Mouse (Mus musculus) WW6 (cell line): Measurements from ENCODE around the gene Lrrc25.
"Not testable (repeated sequence)": the region's sequence is repeated elsewhere in the genome, so short reads cannot be mapped to it uniquely, and the experiment has no call there.

Source experiments
- DNase-seq: peaks from one replicate; pipeline ENCODE4 v3.0.0-alpha.2; 2013; ENCODE audit warnings: low read depth, low spot score

Lrrc25 gene

DNA sequence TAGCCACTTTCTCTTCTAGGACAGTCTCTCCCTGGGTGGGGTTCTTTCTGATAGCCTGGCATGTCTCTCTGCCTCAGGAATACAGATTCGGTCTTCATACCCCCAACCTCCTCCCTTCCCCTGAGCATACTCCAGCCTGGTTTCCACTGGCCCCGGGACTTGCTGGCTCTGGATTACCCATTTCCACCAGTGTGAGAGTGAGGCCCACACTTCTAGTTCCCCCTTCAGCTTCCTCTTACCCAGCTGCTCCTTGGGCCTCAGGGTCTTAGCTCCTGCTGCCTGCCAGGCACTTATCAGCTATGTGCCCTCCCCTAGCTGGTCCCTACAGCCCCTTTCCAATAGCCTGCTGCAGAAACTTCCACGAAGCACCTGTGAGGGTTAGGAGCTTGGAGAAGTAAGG, at the start of gene Lrrc25:
Gene Lrrc25 (plus strand): TSS at position 262 of the 400 bp plus-strand sequence.
- DNase-seq: no peak

DNA sequence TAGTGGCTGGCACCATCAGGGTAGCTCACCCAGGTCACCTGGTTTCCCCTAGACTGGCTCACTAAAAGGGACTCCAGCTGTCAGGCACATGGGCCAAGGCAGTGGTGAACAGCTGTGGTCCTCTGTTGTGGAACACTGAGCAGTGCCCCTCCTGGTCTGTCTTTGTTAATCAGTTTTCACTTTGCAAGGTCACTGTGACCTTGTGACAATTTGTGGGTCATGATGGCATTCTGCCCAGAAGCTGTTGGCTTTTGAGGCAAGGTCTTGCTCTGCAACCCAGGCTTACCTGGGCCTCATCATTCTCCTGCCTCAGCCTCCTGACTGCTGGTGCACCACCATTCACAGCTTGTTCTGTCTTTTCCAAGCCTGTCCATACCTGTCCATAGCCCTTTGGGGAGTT, 45.6 kb upstream of the Lrrc25 start:
- DNase-seq: no peak

- no peak for DNase-seq
Measured at GRCm38 (mm10) chr8:70570990-70571389, 45.0 kb upstream of the Lrrc25 start.

DNA sequence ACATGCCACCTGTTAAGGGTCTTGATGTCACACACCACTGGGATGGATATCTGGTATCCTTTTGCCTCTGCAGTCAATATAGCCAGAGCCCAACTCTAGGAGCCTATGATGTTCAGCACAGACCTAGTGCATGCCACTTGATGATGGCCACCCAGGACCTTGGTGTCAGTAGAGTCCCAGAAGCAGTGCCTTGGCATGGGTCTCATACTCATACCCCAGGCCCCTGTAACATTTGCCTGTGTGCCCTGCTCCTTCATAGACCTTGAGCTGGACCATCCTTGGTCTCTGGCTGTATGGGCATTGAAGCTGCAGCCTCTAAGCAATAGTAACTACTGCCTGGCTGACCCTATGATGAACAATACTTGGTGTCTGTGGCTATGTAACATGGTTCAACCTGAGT, 41.7 kb upstream of the Lrrc25 start:
- DNase-seq: no peak

DNA sequence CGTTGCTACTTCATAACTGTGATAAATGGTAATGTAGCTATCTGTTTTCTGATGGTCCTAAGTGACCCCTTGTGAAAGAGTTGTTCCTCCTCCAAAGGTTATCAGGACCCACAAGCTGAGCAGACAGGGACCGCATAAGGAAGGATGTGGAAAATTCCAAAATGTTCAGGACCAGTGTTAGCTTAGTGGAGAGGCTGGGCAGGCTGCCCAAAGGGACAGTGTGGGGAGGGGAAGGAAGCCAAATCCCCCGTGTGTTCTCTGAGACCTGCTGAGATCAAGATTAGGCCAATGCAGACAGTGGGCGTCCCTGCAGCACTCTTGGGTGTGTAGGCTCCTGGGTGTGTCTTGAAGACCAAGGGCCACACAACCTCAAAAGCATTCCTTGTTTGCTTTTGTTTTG, 41.0 kb upstream of the Lrrc25 start:
- no peak for DNase-seq

DNA sequence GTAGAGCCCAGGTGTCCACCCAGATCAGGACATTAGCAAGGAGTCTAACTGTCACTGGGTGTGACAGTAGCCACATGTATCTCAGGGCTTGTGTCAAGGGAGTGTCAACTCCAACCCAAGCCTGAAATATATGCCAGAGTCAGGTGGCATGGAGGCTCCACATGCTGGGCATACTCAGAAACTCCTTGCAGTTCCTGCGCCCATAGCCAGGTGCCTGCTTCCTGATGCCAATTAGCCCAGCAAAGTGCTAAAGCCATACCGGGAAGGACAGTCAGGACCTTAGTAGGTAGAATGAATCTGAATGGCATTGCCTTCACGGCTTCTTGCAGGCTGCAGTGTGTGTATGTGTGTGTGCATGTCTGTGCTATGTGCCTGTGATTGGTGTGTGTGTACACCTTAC, 38.7 kb upstream of the Lrrc25 start:
- DNase-seq: no peak

DNA sequence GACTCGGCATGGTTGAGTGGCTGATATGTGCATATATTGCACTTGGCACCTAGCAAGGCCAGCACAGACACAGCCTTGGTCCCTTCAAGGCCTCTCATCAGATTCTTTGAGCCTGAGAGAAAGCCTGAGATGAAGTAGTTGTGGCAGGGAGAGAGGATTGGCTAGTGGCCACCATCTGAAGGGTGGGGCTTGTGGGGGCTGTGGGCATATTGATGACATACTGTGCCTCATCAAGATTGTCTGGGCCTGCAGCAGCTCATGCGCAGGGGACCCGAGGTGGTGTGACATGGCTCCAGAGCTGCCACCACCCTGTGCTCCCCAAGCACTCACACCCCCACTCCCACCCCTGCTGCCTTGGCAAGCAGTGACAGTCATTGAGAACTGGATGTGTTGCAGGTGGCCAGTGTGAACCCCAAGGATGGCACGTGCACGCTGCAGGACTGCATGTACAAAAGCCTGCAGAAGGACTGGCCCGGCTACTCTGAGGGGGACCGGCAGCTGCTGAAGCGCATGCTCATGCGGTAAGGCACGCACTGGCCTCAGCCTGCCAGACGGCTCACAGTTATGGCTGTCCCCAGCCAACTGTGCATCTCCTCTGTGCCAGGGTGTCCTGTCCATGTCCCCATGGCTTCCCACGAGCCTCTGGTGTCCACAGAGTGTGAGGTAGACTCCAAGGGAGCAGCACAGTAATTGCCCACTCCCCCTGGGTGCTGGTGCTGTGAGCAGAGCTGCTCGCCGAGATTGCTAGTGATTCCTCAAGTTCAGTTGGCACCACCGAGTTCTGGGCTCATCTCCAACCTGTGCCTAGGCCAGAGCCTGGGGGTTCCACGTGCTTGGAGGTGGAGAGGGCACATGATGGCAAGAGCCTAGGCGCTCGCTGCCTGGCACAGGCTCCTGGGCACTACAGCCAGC, 32.2 kb upstream of the Lrrc25 start:
- no peak for DNase-seq

- DNase-seq: no peak
Measured at GRCm38 (mm10) chr8:70584606-70585257, 31.2 kb upstream of the Lrrc25 start.

DNA sequence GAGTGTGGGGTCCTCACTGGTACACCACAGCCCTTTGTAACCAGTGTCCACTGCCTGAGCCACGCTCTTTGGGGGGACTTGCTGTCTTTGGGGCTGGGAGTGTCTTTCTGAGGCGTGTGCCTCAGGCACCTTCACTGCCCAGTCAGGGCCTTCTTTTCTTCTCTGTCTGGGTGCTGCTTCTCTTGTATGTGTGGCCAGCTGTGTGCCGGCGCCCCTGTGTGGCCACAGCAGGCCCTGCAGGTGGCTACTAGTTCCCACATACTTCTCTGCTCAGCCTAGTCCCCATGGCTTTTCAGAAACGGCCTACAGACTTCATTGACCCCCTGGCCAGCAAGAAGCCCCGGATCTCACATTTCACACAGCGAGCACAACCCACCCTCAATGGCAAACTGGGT, 30.7 kb upstream of the Lrrc25 start:
- no peak for DNase-seq

- not testable (repeated sequence) for DNase-seq
Measured at GRCm38 (mm10) chr8:70587955-70588354, 28.0 kb upstream of the Lrrc25 start.

- DNase-seq: no peak
Measured at GRCm38 (mm10) chr8:70591569-70591968, 24.4 kb upstream of the Lrrc25 start.

GRCm38 (mm10) chr8:70593173-70593572, 22.8 kb upstream of the Lrrc25 start:
- no peak for DNase-seq

GRCm38 (mm10) chr8:70593961-70594609, 21.9 kb upstream of the Lrrc25 start, which contains the start of gene Isyna1:
Isyna1 (plus strand) TSS chr8:70594373.
- peak; percentile 93 for DNase-seq

- DNase-seq: no peak
Measured at GRCm38 (mm10) chr8:70594621-70595564, 21.1 kb upstream of the Lrrc25 start.

- DNase-seq: no peak
Measured at GRCm38 (mm10) chr8:70595811-70596210, 20.1 kb upstream of the Lrrc25 start.

DNA sequence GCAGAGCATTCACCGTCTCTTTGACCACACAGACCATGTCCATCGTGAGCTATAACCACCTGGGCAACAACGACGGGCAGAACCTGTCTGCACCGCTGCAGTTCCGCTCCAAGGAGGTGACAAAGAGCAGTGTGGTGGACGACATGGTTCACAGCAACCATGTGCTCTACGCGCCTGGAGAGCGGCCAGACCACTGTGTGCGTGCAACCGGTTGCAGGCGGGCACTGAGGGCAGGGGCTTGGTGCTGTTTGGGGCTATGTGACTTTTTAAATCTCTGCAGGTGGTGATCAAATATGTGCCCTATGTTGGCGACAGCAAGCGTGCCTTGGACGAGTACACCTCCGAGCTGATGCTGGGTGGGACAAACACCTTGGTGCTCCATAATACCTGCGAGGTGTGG, 19.7 kb upstream of the Lrrc25 start:
- no peak for DNase-seq

- no peak for DNase-seq
Measured at GRCm38 (mm10) chr8:70596775-70597416, 19.1 kb upstream of the Lrrc25 start.

DNA sequence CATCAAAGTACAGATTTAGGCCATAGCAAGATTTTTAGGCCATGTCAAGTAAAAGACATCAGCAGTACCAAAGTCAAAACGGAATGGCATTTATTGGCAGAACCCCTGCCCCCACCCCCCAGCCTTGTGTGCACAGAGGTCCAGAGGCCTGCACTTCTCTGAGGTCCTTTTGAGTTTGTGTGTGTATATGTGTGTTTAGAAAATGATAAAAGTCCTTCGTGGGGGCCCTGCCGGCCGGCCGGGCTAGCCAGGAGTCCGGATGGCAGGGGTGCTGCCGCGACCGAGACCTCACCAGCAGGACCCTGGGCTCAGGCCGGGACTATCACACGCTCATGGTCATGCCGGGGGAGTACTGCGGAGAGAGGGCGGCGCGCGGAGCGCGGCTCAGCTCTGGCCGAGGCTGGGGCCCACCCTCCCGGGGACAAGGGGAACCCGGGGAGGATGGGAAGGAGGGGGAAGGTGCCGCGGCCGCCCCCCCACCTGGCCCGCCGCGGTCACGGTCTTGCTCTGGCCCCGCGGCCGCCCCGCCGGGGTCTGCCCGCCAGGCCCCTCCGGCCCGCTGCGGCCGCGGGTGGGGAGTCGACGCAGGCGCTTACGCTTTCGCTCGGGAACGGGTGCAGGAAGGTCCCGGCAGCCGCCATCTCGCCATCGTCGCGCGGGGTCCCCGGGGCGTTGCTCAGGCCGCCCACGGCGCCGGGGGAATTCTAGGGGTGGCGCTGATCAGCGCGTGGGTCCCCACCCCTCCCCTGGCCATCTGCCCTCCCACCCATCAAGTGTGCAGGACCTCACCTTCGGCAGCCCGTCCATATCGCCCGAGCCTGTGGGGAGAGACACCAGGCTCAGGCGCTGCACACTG, 18.3 kb upstream of the Lrrc25 start:
- DNase-seq: no peak

DNA sequence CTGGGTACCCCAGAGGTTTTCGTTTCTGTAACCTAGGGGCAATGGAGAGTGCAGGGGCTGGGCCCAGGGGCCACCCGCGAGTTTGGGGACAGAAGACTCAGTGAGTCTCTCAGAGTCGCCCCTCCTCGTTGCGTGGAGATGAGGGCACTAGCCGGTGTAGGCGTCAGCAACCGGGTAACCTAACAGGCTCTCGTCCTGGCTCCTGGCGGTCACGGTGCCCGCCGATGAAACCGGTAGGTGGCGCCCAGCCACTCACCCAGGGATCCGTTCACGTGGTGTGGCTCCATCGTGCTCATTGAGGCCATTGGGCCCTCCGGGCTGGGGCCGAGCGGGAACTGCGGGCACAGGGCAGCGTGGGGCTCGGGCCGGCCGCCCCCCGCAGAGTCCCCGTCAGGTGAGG, 17.7 kb upstream of the Lrrc25 start:
- DNase-seq: no peak

DNA sequence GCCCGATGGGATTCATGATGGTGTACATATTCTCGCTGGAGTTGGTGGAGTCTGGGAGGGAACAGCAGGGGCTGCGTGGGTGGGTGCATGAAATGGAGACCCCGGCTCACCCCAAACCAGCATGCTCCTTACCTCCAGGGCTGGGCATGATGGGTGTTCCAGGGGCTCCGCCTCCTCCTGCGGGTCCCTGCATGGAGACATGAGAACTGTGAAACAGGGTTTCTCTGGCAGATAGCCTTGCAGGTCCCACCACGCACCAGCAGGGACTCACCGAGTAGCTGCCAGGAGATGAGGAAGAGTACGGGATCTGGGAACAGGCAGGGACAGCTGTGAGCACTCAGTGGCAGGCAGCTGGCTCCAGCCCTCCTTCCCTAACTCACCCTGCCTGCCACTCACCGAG, 17.2 kb upstream of the Lrrc25 start:
- no peak for DNase-seq
